In genomic region chr11:109480440-109480839, GRCm38 (mm10) we compare ENCODE assay signal across 21 mouse cellular contexts. TPM values are rescaled to one million over a fixed set of nuclear protein-coding genes. Genes with fewer than 3 reads are reported as not detected.
DNase-seq lines count a peak whose midpoint lies in the region; ATAC-seq and TF ChIP-seq lines count a peak whose summit lies in the region.
"Had no signal": no experiment of that assay in that cellular context is flagged by ENCODE, and none has a peak within 500 bp of the region (broad histone marks: within the 10 kb centered on the region; RNA-seq: fewer than 3 reads in every experiment).

No protein-coding gene starts in this region.

- H3K79me2 ChIP-seq in MEL (ENCODE audit: control insufficient read depth, insufficient read depth, low read length, poor library complexity) = no peaks in the 10 kb centered on the region

- H3K9ac ChIP-seq in MEL (ENCODE audit: control insufficient read depth, low read depth, low read length, poor library complexity, severe bottlenecking) = peak overlapping the region; percentile 58
- H3K9ac ChIP-seq: embryonic facial prominence, embryonic 12.5 days; forebrain, embryonic 15.5 days; hindbrain, embryonic 12.5 days had no signal

- peak; percentile 85 for ATAC-seq in granulocyte monocyte progenitor cell, adult 5-6 weeks (replicated peaks; ENCODE audit: poor library complexity, severe bottlenecking)
- ATAC-seq in monocyte, adult 5-6 weeks (replicated peaks; ENCODE audit: insufficient number of reproducible peaks, low FRiP score, low TSS enrichment, poor library complexity, severe bottlenecking) = peak; percentile 29
- ATAC-seq: activated CD4-positive, CD25-positive, alpha-beta regulatory T cell, adult 4 months; CD4-positive, CD25-positive, alpha-beta regulatory T cell, adult 4 months; forebrain, embryonic 15.5 days; hindbrain, embryonic 16.5 days had no signal

- intact Hi-C loops in left cerebral cortex, adult 2 months (cut with DNase I) = no loop called here

- DNase-seq in 416B (ENCODE audit: low read depth) = peak; percentile 66
- peak; percentile 57 for DNase-seq in MEL (ENCODE audit: low read depth, low spot score)
- no peak for DNase-seq in left cerebral cortex, adult 9 months (ENCODE audit: low spot score in 2 of 2)
- no peak for DNase-seq in kidney, adult 11 months
- DNase-seq in left cerebral cortex, adult 2 months (ENCODE audit: extremely low spot score in 1 of 2, low spot score in 2 of 2) = no peak
- DNase-seq: adrenal gland, postnatal 14 days; cerebellum, adult 8-10 months; cerebellum, postnatal 14 days; gastrocnemius, postnatal 36 days; heart, adult 18-20 months; heart, postnatal 10 days; heart, postnatal 4 days had no signal

- peaks cover 0 to 33% of the 10 kb centered on the region in 2 experiments; a peak in 2 of 4 replicates for H3K36me3 ChIP-seq in MEL (ENCODE audit: control insufficient read depth in 1 of 2, insufficient read depth in 2 of 2, low read length in 2 of 2)
- H3K36me3 ChIP-seq: embryonic facial prominence, embryonic 12.5 days; forebrain, embryonic 15.5 days; heart, embryonic 10.5 days; hindbrain, embryonic 12.5 days had no signal

- H3K4me3 ChIP-seq in MEL (ENCODE audit: control insufficient read depth in 1 of 2, insufficient read depth in 1 of 2, low read depth in 2 of 2, low read length in 2 of 2) = peak overlapping the region; percentile 38 to 48; a peak in 3 of 4 replicates
- no peak overlapping the region for H3K4me3 ChIP-seq in left cerebral cortex, adult 2 months
- H3K4me3 ChIP-seq: embryonic facial prominence, embryonic 12.5 days; forebrain, embryonic 15.5 days; heart, embryonic 10.5 days; hindbrain, embryonic 12.5 days had no signal

- no peaks in the 10 kb centered on the region for H3K27me3 ChIP-seq in MEL (ENCODE audit: control insufficient read depth in 1 of 2, insufficient read depth in 2 of 2, low read length in 2 of 2)
- H3K27me3 ChIP-seq: forebrain, embryonic 15.5 days had no signal

- peak in 1 of 2 experiments; percentile 32; a peak in 1 of 4 replicates for TF ChIP-seq EP300 in MEL (IDR thresholded peaks at IDR 0.05; ENCODE audit: low read depth in 1 of 2, low read length in 2 of 2)

- peaks cover 33% of the 10 kb centered on the region in 2 experiments for H3K4me1 ChIP-seq in MEL (ENCODE audit: control insufficient read depth in 1 of 2, insufficient read depth in 2 of 2, low read length in 2 of 2)

- H3K9me3 ChIP-seq in MEL (replicated peaks; ENCODE audit: insufficient read depth, low read length) = no peaks in the 10 kb centered on the region
- H3K9me3 ChIP-seq: embryonic facial prominence, embryonic 12.5 days; forebrain, embryonic 15.5 days; heart, embryonic 10.5 days; hindbrain, embryonic 12.5 days had no signal

- TF ChIP-seq POLR2A in MEL (IDR thresholded peaks at IDR 0.05; ENCODE audit: control insufficient read depth in 1 of 2, insufficient read depth in 1 of 2, low read depth in 1 of 2, low read length in 2 of 2, poor library complexity in 1 of 2) = no peak

- TF ChIP-seq CTCF in MEL (IDR thresholded peaks at IDR 0.05 in 2 of 3, conservative IDR thresholded peaks at IDR 0.05 in 1 of 3; ENCODE audit: control insufficient read depth in 1 of 3, insufficient read depth in 1 of 3, low read depth in 2 of 3, low read length in 3 of 3, poor library complexity in 1 of 3, severe bottlenecking in 1 of 3) = no peak
- no peak for TF ChIP-seq CTCF in left cerebral cortex, adult 2 months (IDR thresholded peaks at IDR 0.05)

- no peak for TF ChIP-seq RAD21 in MEL (IDR thresholded peaks at IDR 0.05; ENCODE audit: low read depth, low read length)

- H3K27ac ChIP-seq in MEL (ENCODE audit: control insufficient read depth, low read depth, low read length) = peak overlapping the region; percentile 86
- H3K27ac ChIP-seq in left cerebral cortex, adult 2 months = no peak overlapping the region
- H3K27ac ChIP-seq: embryonic facial prominence, embryonic 12.5 days; forebrain, embryonic 15.5 days; heart, embryonic 10.5 days; hindbrain, embryonic 12.5 days had no signal

TF ChIP-seq in MEL, 35 proteins besides CTCF, POLR2A, EP300 and RAD21:
- TF ChIP-seq CHD1 (IDR thresholded peaks at IDR 0.05; ENCODE audit: low read depth, low read length) (no peak), USF1 (IDR thresholded peaks at IDR 0.05; ENCODE audit: low read depth, low read length) (no peak), ZNF384 (IDR thresholded peaks at IDR 0.05; ENCODE audit: low read depth, low read length) (no peak), E2F4 (IDR thresholded peaks at IDR 0.05; ENCODE audit: borderline replicate concordance, low read depth, low read length) (no peak), MXI1 (IDR thresholded peaks at IDR 0.05; ENCODE audit: low read depth, low read length) (no peak), ZKSCAN1 (IDR thresholded peaks at IDR 0.05; ENCODE audit: low read depth, low read length) (no peak), RCOR1 (IDR thresholded peaks at IDR 0.05; ENCODE audit: low read depth, low read length) (no peak), TCF12 (IDR thresholded peaks at IDR 0.05; ENCODE audit: low read depth, low read length) (no peak), SIN3A (IDR thresholded peaks at IDR 0.05; ENCODE audit: low read length) (no peak), MAZ (IDR thresholded peaks at IDR 0.05; ENCODE audit: low read depth, low read length) (no peak), KAT2A (conservative IDR thresholded peaks at IDR 0.05; ENCODE audit: low read depth, low read length) (no peak), NELFE (IDR thresholded peaks at IDR 0.05; ENCODE audit: low read depth, low read length) (peak; percentile 43), ELF1 (IDR thresholded peaks at IDR 0.05; ENCODE audit: low read depth, low read length) (no peak), JUND (IDR thresholded peaks at IDR 0.05; ENCODE audit: low read depth, low read length) (no peak), ZC3H11A (IDR thresholded peaks at IDR 0.05; ENCODE audit: low read depth, low read length) (no peak), MEF2A (IDR thresholded peaks at IDR 0.05; ENCODE audit: extremely low read depth, insufficient replicate concordance, low read depth, low read length, poor library complexity, severe bottlenecking) (no peak), MYC (IDR thresholded peaks at IDR 0.05; ENCODE audit: low read depth, low read length) (peak; percentile 43; the same call in 1 of the 2 replicates), GABPA (IDR thresholded peaks at IDR 0.05; ENCODE audit: low read depth, low read length) (no peak), MAX (IDR thresholded peaks at IDR 0.05; ENCODE audit: low read length) (peak; percentile 53; the same call in 1 of the 2 replicates), UBTF (IDR thresholded peaks at IDR 0.05; ENCODE audit: borderline replicate concordance, insufficient read depth, low read depth, low read length) (no peak), GATA1 (IDR thresholded peaks at IDR 0.05; ENCODE audit: low read depth, low read length) (no peak), TAL1 (IDR thresholded peaks at IDR 0.05; ENCODE audit: low read length) (no peak), BHLHE40 (IDR thresholded peaks at IDR 0.05; ENCODE audit: borderline replicate concordance, low read depth, low read length) (no peak), CHD2 (IDR thresholded peaks at IDR 0.05; ENCODE audit: low read length) (no peak), HCFC1 (IDR thresholded peaks at IDR 0.05; ENCODE audit: low read depth, low read length) (0 out of 2 replicates have a peak, but pooled peaks have one; percentile 17), TBP (IDR thresholded peaks at IDR 0.05; ENCODE audit: low read depth, low read length) (0 out of 2 replicates have a peak, but pooled peaks have one; percentile 12), ZMIZ1 (IDR thresholded peaks at IDR 0.05; ENCODE audit: low read depth, low read length) (no peak), USF2 (IDR thresholded peaks at IDR 0.05; ENCODE audit: borderline replicate concordance in 1 of 2, insufficient read depth in 1 of 2, low read depth in 1 of 2, low read length in 2 of 2) (no peak), POLR2AphosphoS2 (IDR thresholded peaks at IDR 0.05; ENCODE audit: low read length) (no peak)
TF ChIP-seq in MEL: peak in this region for 5.

RNA-seq across cellular contexts. Expression of gene Slc16a6, which starts 7.0 kb away (rescaled TPM):
- 29.6 and 34.0 TPM in 2 replicates for total RNA-seq in MEL (2012; rRNA removed)
- polyA plus RNA-seq in MEL (2012; ENCODE audit: insufficient read depth in 1 of 2, insufficient read length in 2 of 2, low read depth in 1 of 2, low replicate concordance in 2 of 2, missing spikeins in 1 of 2) = 10 to 100 TPM in 1 of 2 experiments, not detected in 1; 41.6 TPM
- total RNA-seq in granulocyte monocyte progenitor cell, adult 5-6 weeks (2014; fragmentation: Nextera tagmentation) = 41.4 and 42.6 TPM in 2 replicates
- 14.9 and 16.6 TPM in 2 replicates for total RNA-seq in granulocyte monocyte progenitor cell, adult 5-6 weeks (2017)
- total RNA-seq in monocyte, adult 5-6 weeks (2017) = 9.1 to 20.3 TPM (median 11.3 TPM) in 3 replicates
- 10 to 100 TPM; 11.6 to 12.3 TPM for total RNA-seq in left cerebral cortex, adult 2 months (2021)

RNA-seq across cellular contexts. Expression of gene Arsg, which starts 7.3 kb away (rescaled TPM):
- total RNA-seq in MEL (2012; rRNA removed) = 3.7 and 3.9 TPM in 2 replicates
- 1 to 10 TPM in 1 of 2 experiments, not detected in 1; 5.2 TPM for polyA plus RNA-seq in MEL (2012; ENCODE audit: insufficient read depth in 1 of 2, insufficient read length in 2 of 2, low read depth in 1 of 2, low replicate concordance in 2 of 2, missing spikeins in 1 of 2)
- total RNA-seq in granulocyte monocyte progenitor cell, adult 5-6 weeks (2014; fragmentation: Nextera tagmentation) = 1.4 and 2.1 TPM in 2 replicates
- total RNA-seq in granulocyte monocyte progenitor cell, adult 5-6 weeks (2017) = 1.5 and 1.6 TPM in 2 replicates
- total RNA-seq in monocyte, adult 5-6 weeks (2017) = 0.96 to 2.5 TPM (median 1.1 TPM) in 3 replicates
- 10 to 100 TPM; 10.2 to 11.1 TPM for total RNA-seq in left cerebral cortex, adult 2 months (2021)

RNA-seq across cellular contexts. Expression of gene Amz2, which starts 54.7 kb away (rescaled TPM):
- total RNA-seq in MEL (2012; rRNA removed) = 40.2 and 41.6 TPM in 2 replicates
- polyA plus RNA-seq in MEL (2012; ENCODE audit: insufficient read depth in 1 of 2, insufficient read length in 2 of 2, low read depth in 1 of 2, low replicate concordance in 2 of 2, missing spikeins in 1 of 2) = 1,000 to 10,000 TPM in 1 of 2 experiments, 10 to 100 TPM in 1; 47.1 to 1,743 TPM
- 38.0 and 41.1 TPM in 2 replicates for total RNA-seq in granulocyte monocyte progenitor cell, adult 5-6 weeks (2014; fragmentation: Nextera tagmentation)
- total RNA-seq in granulocyte monocyte progenitor cell, adult 5-6 weeks (2017) = 37.5 and 49.5 TPM in 2 replicates
- 32.6 to 34.9 TPM (median 33.6 TPM) in 3 replicates for total RNA-seq in monocyte, adult 5-6 weeks (2017)
- total RNA-seq in left cerebral cortex, adult 2 months (2021) = 10 to 100 TPM; 49.5 TPM

Comparison
In these comparisons a context has a peak if more than half of its experiments do, and no peak if none do; other contexts are left out.
1. DNase-seq: peak in 416B (single experiment) and MEL (single experiment); none in left cerebral cortex, adult 9 months (0 of 2), kidney, adult 11 months (single experiment) and left cerebral cortex, adult 2 months (0 of 2).